Mouse (Mus musculus) right cerebral cortex, adult 18-20 months (tissue): ENCODE results near the gene Olfr1496.
"Not testable (repeated sequence)": the region's sequence is repeated elsewhere in the genome, so short reads cannot be mapped to it uniquely, and the experiment has no call there.

ENCODE experiments used
- DNase-seq: peaks from one replicate; pipeline ENCODE4 v3.0.0; 2022; ENCODE audit warnings: mixed read lengths

Olfr1496 gene

DNA sequence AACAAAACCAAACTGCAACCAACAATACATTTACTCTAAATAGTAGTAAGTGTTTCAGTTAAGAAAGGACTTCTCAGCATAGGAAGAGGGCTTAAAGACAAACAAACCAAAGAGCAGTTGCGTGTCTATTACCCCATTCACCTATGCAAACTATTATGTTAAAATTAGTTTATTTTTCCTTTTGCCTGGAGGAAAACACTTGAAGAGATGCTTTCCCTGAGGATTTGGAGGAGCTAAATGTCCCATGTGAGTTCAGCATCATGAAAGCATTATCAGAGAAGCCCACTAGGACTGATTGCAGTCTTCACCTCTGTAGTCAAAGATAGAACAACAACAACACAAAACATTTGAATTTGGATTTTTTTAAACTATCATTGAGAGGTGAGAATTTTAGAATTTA is at the start of gene Olfr1496:
Gene Olfr1496, plus strand, starts transcription at position 301 of the 400 bp plus-strand sequence.
- no peak for DNase-seq

DNA sequence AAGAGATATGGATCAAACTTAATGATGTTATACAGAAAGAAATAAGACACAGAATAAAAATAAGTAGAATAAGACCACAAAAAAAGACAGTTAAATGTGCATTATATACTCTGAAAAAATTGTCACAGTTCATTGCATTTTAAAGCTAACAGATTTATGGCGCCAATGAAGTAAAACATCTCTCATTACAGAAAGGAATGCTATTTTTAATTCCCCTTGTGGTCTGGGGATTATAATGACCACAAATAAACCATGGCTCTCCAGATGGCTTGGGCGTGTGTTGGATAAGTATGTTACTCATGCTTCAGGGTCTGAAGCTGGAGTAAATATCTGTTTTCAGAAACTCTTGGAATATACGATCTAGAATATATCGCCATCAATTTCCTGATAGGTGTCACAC is 38.2 kb upstream of the Olfr1496 start, which contains the start of gene Olfr1494:
Gene Olfr1494, plus strand, starts transcription at position 301 of the 400 bp plus-strand sequence.
- no peak for DNase-seq

DNA sequence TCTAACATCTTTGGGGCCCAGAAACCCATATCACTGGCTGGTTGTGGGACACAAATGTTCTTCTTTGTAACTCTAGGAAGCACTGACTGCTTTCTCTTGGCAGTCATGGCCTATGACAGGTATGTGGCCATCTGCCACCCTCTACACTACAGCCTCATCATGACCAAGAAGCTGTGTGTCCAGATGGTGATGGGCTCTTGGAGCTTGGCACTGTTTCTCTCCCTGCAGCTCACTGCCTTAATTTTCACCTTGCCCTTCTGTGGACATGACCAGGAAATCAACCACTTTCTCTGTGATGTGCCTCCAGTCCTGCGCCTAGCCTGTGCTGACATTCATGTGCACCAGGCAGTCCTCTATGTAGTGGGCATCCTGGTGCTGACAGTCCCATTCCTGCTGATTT is 28.3 kb upstream of the Olfr1496 start:
- DNase-seq = no peak

DNA sequence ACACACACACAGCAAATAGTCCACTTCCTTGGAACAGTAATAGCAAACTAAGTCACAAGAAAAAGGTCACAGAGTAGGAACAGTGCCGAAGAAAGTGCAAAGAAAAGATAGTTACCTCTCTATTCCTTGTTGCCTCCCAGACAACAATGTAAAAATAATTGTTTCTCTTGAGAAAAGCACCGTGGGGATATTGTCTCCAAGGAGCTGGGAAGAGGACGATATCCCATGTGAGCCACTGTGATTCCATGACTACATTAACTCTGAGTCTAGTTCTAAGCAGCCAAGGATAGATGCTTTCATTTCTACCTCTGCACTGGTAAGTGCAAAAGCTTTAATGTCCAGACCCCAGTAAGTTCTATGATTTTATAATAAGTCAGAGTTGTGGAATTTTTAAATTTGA is 13.4 kb upstream of the Olfr1496 start, which contains the start of gene Olfr1495:
Gene Olfr1495, plus strand, starts transcription at position 301 of the 400 bp plus-strand sequence.
- DNase-seq = no peak

DNA sequence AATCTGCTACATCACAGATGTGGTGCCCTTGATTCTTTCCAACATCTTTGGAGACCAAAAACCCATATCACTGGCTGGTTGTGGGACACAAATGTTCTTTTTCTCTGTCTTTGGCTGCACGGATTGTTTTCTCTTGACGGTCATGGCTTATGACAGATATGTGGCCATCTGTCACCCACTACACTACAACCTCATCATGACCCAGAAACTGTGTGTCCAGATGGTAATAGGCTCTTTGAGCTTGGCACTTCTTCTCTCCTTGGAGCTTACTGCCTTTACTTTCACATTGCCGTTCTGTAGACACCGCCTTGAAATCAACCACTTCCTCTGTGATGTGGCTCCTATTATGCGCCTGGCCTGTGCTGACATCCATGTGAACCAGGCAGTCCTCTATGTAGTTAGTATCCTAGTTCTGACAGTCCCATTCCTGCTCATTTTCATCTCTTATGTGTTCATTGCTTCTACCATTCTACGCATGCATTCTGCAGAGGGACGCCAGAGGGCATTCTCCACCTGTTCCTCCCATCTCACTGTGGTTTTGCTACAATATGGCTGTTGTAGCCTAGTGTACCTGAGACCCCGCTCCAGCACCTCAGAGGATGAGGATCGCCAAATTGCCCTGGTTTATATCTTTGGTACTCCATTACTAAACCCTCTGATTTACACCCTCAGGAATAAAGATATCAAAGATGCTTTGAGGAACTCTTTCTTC is 9.0 kb upstream of the Olfr1496 start:
- DNase-seq = no peak

DNA sequence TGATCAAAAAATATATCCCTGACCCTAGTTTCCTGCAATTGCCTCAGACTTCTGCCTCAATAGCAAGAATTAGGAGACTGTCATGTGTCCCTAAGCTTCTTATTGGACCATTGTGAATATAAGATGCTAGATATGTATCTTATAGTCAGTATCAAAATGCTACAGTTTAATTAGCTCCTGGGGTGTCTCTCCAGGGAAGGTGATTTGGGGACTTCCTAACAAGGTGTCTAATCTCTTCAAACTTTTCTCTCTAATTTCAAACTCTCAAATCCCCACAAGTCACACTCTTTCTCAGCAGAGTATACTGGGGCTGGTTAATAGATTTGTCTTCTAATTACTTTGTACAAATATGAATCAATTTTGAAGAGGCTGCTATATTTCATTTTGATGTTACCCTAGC is 20.4 kb downstream of the Olfr1496 start, which contains the start of gene Olfr1497:
Gene Olfr1497, minus strand, starts transcription at position 101 of the 400 bp plus-strand sequence.
- no peak for DNase-seq

DNA sequence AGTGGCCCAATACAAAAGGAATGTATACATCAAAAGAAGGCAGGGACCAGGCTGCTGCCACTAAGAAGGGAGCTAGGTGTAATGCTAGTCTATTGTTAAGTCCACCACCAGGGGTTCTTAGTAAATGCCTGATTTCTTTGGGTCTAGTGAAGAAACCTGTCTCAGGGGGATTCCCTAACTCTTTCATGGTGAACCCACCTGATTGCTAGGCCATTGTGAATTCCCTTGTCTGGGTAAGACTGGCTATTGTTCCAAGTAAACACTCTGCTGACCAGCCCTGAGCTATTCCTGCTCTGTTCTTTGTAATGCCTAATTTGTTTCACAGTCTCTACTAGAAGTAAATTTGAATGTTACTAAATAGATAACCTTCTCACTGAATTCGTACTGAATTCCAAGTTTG is 27.8 kb downstream of the Olfr1496 start:
- DNase-seq = not testable (repeated sequence)

DNA sequence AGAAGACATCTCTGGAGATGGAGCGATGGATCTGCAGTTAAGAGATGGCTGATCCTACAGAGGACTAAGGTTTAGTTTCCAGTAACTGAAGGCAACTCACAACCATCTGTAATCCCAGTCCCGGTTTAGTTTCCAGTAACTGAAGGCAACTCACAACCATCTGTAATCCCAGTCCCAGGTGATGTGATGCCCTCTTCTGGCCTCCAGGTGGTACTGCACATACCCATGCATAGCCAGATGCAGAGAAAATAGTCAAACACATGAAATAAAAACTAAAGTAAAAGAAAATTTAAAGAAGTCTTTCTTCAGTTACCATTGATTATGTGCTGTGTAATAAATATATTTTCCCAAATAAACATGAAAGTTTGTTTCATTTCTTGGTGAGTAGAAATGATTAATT is 35.1 kb downstream of the Olfr1496 start:
- no peak for DNase-seq

DNA sequence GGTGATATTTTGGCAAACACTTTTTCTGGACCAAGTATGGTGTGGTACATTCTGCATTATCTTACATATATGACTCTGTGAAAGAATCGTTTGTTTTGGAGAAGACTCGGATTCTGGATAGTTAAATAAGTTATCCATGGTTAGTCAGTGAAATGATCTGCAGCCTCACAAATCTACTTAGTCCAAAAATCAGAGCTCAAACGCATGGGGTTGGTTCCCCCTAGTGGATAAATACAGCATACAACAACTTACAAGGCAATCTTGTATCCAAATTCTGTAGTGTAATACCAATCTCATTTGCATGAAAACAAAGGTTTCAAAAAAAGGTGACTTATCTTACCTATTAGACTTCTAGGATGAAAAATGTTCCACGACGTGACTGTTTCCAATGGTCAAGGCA is 41.1 kb downstream of the Olfr1496 start:
- DNase-seq = peak; percentile 3

DNA sequence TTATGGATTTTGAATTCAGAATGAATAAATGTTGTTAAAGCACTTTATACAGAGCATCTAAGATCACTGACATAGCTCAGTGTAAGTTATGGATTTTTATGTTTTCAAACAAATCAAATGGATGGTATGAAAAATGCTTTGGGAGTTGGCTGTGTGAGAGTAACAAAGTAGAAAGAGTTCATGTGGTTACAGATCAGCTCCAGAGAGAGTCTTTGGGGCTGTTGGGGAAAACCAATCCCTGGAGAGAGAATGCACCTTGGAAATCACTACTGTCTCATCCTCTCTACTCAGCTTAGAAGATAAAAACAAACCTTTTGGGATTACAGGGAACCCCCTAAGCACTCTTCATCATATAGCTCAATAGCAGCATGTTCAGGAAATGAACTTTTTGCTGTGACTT is 41.7 kb downstream of the Olfr1496 start, which contains the start of gene Olfr1499:
Gene Olfr1499, minus strand, starts transcription at position 101 of the 400 bp plus-strand sequence.
- no peak for DNase-seq

DNA sequence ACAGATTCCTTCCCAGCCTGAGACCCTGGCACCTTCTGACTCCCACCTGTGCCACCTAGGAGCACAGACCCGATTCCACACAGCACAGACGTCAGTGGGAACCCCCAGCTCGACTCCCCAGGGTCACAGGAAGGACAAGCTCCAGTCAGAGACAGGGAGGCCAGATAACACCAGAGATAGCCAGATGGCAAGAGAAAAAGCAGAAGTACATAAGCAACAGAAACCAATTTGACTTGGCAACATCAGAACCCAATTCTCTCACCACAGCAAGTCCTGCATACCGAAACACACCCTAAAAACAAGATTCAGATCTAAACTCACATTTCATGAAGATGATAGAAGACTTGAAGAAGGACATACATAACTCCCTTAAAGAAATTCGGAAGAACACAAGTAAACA is 43.2 kb downstream of the Olfr1496 start:
- no peak for DNase-seq

DNA sequence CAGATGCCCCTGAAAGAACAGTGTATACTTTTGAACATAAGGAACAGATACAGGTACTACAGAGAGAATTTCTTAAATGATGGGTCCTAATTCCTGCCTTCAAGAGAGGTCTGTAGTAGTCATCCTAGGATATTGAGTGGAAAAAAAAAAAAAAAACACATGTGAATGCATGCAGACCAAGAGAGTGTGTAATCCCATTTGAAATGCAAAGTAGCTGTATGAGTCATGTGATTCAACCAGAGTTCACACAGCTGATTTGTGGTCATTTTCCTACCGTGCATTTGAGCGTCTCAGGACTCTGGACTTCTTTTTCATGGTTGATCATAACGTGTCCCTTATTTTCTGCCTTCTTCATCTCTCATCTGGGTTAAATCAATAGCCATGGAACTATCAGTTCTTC is 50.8 kb downstream of the Olfr1496 start:
- no peak for DNase-seq

DNA sequence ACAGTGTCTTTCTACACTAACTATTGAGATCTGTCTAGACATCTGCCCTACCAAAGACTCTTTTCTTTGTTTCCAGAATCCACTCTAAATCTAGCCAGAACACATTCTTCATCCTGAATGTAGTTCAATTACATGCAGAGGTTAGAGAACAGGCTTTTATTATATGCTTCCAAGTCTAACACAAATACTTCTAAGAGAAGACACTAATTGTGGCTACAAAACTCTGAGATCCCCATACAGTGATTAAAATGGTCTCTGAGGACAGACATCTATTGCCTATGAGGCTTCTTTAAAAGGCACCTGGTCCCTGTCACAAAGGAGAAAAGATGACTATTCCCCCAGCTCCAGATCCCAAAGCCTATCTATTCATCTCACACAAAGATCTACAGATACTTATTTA is 52.7 kb downstream of the Olfr1496 start, which contains the start of gene Olfr1500:
Gene Olfr1500, minus strand, starts transcription at position 101 of the 400 bp plus-strand sequence.
- no peak for DNase-seq
